Mouse (Mus musculus): ENCODE results near the gene Ttc9c.
"Not testable (repeated sequence)": the region's sequence is repeated elsewhere in the genome, so short reads cannot be mapped to it uniquely, and the experiment has no call there.

Ttc9c gene

DNA sequence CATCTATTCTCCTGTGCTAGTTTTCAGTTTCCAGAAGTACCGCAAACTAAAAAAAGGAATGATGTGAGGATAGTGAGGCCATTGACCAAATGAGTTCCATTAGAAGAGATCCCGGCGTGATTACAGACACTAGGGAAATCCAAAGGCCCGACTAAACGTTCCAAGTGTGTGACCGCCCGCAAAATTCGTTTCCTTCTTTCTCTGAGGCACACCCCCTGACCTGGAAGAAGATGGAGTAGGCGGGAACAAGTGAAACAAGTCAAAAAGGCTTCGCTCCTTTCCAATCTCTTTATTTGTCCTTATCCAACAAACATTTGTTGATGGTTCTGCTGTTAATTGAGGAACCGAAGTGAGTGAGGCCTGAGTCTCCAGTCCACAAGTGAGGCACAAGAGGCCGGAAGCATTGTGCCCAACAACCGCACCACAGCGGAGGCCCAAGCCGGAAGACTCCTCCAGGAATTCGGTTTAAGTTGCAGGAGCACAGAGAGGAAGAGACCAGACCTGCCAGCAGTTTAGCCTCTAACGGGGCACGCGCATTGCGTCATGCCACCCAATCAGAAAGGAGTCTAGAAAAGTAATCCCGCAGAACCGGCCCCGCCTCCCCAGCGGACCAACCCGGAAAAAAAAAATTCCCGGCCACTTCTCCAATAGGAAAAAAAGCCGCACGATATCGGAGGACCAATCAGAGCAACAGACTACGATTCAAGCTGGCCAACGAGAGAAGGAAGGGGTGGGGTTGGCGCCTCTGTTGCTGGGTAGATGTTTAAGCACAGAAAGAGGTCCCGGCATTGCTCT lies at the start of gene Ttc9c:
Gene Ttc9c (minus strand): TSS at position 533 of the 795 bp plus-strand sequence.
- DNase-seq (ENCODE audit: low spot score in 2 of 2): peak; percentile 97 to 98

DNA sequence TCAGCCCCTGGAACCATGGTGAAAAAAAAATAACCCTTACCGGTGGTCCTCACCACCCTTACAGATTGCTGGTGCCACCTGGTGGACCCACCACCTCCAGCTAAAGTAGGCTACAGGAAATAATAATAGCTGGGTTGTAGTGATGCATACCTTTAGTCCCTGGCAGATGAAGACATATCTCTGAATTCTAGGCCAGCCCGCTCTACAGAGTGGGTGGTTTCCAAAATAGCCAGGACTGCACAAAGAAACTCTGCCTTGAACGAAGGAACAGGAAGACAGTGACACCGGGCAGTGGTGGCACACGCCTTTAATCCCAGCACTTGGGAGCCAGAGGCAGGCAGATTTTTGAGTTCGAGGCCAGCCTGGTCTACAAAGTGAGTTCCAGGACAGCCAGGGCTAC lies 45.1 kb upstream of the Ttc9c start:
- peak in 1 of 2 experiments; percentile 33 for DNase-seq (ENCODE audit: low spot score in 2 of 2)

DNA sequence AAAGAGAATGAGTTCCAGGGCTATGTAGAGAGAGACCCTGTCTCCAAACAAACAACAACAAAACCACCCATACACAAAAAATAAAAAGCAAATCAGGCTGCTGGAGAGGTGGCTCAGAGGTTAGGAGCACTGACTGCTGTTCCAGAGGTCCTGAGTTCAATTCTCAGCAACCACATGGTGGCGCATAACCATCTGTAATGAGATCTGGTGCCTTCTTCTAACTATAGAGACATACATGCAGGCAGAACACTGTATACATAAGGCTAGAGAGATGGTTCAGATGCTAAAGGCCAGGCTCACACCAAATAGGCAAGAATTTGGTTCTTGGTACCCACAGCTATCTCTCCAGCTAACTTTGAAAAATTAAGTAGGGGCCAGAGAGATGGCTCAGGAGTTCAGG lies 39.9 kb upstream of the Ttc9c start:
- peak in 1 of 2 experiments; percentile 48 for DNase-seq (ENCODE audit: low spot score in 2 of 2)

DNA sequence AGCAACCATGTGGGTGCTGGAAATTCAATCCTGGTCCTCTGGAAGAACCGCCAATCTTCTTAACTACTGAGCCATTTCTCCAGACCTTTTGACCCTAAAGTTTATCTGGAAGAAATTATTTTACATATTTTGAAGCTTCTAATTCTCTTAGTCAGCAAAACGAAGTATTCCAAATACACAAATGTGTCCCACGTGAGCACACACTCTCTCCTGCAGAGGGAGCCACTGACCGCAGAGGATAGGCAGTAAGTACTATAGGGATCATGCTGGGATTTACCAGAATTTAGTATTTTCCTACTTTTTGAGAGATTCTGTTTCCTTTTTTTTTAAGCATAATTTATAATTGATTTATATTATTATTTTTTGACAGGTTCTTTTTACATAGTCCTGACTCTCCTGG lies 38.6 kb upstream of the Ttc9c start:
- no peak for DNase-seq (ENCODE audit: low spot score in 2 of 2)

GRCm38 (mm10) chr19:8853117-8853516 lies 34.0 kb upstream of the Ttc9c start:
- no peak for DNase-seq (ENCODE audit: low spot score in 2 of 2)

- no peak for DNase-seq (ENCODE audit: low spot score in 2 of 2)
Measured at GRCm38 (mm10) chr19:8852236-8852928, 33.2 kb upstream of the Ttc9c start.

GRCm38 (mm10) chr19:8851639-8852038 lies 32.5 kb upstream of the Ttc9c start:
- DNase-seq (ENCODE audit: low spot score in 2 of 2): no peak

GRCm38 (mm10) chr19:8850402-8850901 lies 31.3 kb upstream of the Ttc9c start, which contains the start of gene Lrrn4cl:
Lrrn4cl (plus strand) TSS chr19:8850768.
- no peak for DNase-seq (ENCODE audit: low spot score in 2 of 2)

- no peak for DNase-seq (ENCODE audit: low spot score in 2 of 2)
Measured at GRCm38 (mm10) chr19:8848356-8848755, 29.2 kb upstream of the Ttc9c start.

GRCm38 (mm10) chr19:8844371-8845129 lies 25.4 kb upstream of the Ttc9c start:
- DNase-seq (ENCODE audit: low spot score in 2 of 2): peak; percentile 85 to 88

DNA sequence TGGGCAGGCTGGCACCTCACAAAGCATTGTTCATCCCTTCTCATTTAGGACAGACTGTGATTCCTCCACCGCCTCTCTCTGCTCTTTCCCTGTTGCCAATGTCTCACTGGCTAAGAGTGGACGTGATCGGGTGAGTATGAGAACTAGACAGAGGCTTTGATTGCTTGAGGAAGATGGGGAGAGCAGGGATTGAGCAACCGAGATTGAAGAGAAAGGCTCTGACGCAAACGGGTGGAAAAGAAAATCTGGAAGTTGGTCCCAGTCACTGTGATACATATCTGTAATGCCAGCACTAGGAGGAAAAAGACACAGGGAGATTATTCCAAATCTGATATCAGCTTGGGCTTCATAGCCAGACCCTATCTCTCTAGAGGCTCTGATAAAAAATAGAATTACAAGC lies 23.8 kb upstream of the Ttc9c start:
- DNase-seq (ENCODE audit: low spot score in 2 of 2): no peak

DNA sequence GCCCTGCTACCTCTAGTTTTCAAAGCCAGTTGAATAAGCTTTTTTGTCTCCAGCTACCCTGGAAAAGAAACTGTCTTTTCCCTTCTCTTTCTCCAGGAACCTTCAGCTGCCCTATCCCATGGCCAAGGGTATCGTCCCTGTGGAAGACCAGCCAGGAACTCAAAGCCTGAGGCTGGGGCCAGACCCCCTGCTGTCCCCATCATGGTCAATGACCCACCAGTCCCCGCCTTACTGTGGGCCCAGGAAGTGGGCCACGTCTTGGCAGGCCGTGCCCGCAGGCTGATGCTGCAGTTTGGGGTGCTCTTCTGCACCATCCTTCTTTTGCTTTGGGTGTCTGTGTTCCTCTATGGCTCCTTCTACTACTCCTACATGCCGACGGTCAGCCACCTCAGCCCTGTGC lies 21.9 kb upstream of the Ttc9c start:
- no peak for DNase-seq (ENCODE audit: low spot score in 2 of 2)

DNA sequence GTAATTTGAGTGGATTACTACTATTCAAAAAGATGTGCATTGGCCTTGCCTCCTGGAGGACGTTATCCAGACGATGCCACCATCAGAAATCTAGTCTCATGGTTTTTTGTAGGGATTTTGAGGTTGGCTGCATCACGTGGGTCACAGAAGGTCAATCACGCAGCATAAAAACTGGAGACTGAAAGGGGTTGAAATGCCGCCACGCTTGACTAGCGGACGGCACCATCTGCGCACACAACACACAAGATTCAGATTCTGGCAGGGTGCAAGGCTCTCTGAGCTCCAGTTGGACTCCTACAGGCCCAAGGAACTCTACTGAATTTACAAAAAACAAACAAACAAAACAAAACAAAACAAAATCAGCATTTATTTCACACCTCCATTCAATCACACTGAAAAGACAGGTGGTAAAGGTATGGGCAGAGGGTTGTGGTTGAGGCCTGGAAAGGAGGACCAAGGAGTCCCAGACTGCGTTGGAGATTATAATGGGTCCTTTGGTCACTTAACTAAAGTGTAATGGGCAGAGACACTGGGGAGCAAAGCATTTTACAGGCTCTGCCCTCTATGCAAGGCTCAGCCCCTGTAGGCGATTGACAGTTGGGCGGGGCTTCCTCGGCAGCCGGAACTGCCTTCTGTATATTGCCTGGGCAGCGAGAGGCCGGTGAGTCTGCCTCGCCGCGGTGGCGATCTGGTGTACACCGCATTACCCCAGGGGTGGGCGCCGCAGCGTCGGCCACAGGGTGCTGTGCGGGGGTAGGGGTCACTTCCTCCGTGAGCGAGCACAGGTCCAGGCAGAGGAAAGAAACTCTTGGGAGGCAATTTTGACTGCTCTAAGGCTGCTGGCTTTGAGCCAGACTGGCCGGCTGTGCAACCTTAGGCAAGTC lies 21.0 kb upstream of the Ttc9c start:
- peak; percentile 78 to 82 for DNase-seq (ENCODE audit: low spot score in 2 of 2)

DNA sequence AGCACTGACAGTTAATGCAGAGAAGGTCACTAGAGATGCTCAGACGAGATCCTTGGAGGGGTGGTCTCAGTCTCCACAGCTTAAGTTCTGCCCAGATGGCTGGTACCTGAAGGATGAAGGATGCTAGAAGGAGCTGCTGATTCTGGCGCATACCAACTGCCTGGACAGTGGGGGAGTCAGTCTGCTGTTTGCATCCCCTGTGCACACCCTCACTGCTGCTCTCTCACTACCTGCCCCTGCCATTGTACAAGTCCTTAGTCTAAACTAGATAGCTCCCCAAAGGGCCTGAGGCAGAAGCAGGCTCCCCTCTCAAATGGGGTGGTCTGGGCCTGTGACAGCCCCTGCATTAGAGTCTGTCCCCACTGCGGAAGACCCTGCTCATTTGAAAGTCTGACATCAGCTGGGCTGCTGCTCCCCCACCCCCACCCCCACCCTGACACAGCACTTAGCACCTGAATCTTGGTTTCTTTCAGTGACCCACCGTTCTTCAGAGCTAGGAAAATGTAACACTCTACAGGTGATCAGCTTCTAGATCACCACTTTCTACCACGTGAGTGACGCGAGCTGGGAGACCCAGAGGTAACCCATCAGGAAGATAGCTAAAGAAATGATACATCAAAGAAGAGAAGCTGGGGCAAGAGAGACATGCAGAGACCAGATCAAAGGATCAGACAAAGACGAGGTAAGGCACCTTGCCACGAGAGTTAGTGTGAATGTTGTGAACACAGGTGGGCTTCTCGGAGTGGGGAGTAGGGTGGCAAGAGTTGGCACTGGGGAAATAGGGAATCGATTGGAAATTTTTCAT lies 20.2 kb upstream of the Ttc9c start, which contains the start of gene Gng3:
Gene Gng3 (minus strand): TSS at position 92 of the 805 bp plus-strand sequence.
- peak; percentile 90 for DNase-seq (ENCODE audit: low spot score in 2 of 2)

DNA sequence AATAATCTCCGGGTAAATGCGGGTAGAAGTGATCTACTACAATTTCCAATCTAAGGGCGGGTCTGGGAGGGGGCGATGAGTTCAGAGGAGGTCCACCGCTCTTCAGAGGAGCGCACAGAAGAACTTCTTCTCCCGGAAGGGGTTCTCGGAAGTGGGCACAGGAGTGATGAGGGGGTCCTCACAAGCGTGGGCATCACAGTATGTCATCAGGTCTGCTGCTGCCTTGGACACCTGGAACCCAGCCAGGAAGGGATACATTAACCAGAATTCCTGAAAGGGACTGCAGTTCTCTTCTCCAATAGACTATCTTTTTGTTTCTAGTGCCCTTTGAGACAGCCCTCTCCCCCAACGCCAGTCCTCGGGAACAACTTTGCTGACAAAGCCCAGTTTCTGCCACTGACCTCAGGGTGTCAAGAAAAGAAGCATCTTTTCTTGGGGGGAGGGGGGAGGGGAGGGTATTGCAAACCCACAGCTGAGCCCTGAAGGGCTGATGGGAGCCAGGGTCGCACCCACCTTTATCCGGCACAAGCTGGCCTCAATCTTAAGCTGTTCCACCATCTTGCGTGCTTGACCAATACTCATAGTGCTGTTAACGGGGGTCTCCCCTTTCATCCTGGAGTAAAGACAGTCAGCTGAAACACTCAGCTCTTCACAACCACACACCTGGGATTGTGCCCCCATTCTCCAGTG lies 19.1 kb upstream of the Ttc9c start:
- DNase-seq (ENCODE audit: low spot score in 2 of 2): peak in 1 of 2 experiments; percentile 43

GRCm38 (mm10) chr19:8837251-8837791 lies 18.2 kb upstream of the Ttc9c start, which contains the start of gene Bscl2:
Bscl2 (plus strand) TSS chr19:8837467.
- DNase-seq (ENCODE audit: low spot score in 2 of 2): peak; percentile 85 to 92

- DNase-seq (ENCODE audit: low spot score in 2 of 2): not testable (repeated sequence)
Measured at GRCm38 (mm10) chr19:8836327-8836726, 17.2 kb upstream of the Ttc9c start.

DNA sequence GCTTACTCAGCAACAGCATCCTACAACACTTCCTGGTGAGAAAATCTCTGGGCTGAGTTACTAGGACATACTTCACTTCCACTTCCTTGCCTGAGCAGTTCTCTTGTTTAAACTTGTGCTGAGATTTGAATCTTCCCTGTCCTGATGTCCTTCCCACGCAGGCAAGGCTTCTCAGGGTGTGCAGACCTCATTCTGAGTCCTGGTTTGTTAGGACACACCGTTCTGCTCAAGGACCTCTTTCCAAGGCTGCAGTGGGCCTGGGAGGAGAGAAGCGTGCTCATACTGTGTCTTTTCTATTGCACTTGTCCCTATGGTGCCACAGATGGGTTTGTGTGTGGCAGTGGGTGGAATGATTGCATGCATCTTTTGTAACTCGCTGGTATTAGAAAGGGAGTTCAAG lies 13.8 kb upstream of the Ttc9c start:
- no peak for DNase-seq (ENCODE audit: low spot score in 2 of 2)

- no peak for DNase-seq (ENCODE audit: low spot score in 2 of 2)
Measured at GRCm38 (mm10) chr19:8831262-8831661, 12.1 kb upstream of the Ttc9c start.
